Mouse (Mus musculus) fibroblast of lung, adult 2 months (primary cell): ENCODE results near the gene Casp6.

Source experiments
- DNase-seq: peaks from one replicate; pipeline ENCODE4 v3.0.0-alpha.2; 2011; ENCODE audit warnings: low read depth

Gene Casp6

GRCm38 (mm10) chr3:129918434-129918833 lies 17.2 kb downstream of the Casp6 start:
- DNase-seq, result peak; percentile 42

GRCm38 (mm10) chr3:129923581-129923980 lies 22.4 kb downstream of the Casp6 start:
- no peak for DNase-seq

- no peak for DNase-seq
Observed at GRCm38 (mm10) chr3:129925861-129926260, 24.6 kb downstream of the Casp6 start.

- peak; percentile 77 for DNase-seq
Observed at GRCm38 (mm10) chr3:129930213-129930778, 29.1 kb downstream of the Casp6 start.

- DNase-seq, result no peak
Observed at GRCm38 (mm10) chr3:129932443-129932842, 31.2 kb downstream of the Casp6 start.

- DNase-seq, result no peak
Observed at GRCm38 (mm10) chr3:129936561-129936960, 35.3 kb downstream of the Casp6 start.

GRCm38 (mm10) chr3:129937848-129938247 lies 36.6 kb downstream of the Casp6 start:
- DNase-seq, result peak; percentile 68

GRCm38 (mm10) chr3:129939058-129939457 lies 37.8 kb downstream of the Casp6 start:
- DNase-seq, result no peak

GRCm38 (mm10) chr3:129940780-129941179 lies 39.6 kb downstream of the Casp6 start:
- DNase-seq, result no peak

GRCm38 (mm10) chr3:129941291-129941690 lies 40.1 kb downstream of the Casp6 start:
- DNase-seq, result peak; percentile 60

- no peak for DNase-seq
Observed at GRCm38 (mm10) chr3:129943813-129944212, 42.6 kb downstream of the Casp6 start.

- no peak for DNase-seq
Observed at GRCm38 (mm10) chr3:129946217-129946914, 45.1 kb downstream of the Casp6 start.

GRCm38 (mm10) chr3:129948359-129948758 lies 47.1 kb downstream of the Casp6 start:
- no peak for DNase-seq

GRCm38 (mm10) chr3:129949158-129949773 lies 48.0 kb downstream of the Casp6 start:
- DNase-seq, result no peak

- no peak for DNase-seq
Observed at GRCm38 (mm10) chr3:129953296-129953695, 52.1 kb downstream of the Casp6 start.

- DNase-seq, result no peak
Observed at GRCm38 (mm10) chr3:129962533-129962932, 61.3 kb downstream of the Casp6 start.
